Mouse (Mus musculus) forebrain, embryonic 13.5 days (tissue): ENCODE results near the gene Zbtb7a. TPM values are rescaled to one million over a fixed set of nuclear protein-coding genes. Genes with fewer than 3 reads are reported as not detected.
"Not testable (repeated sequence)": the region's sequence is repeated elsewhere in the genome, so short reads cannot be mapped to it uniquely, and the experiment has no call there.

ENCODE experiments used
- ATAC-seq: fragments of 200-750 bp; cut with Nextera tagmentation; 2 replicates; pipeline ENCODE4 v1.8.0; 2017
- H3K27ac ChIP-seq: fragments of 300-500 bp; sonication (generic); 2 replicates; pipeline ENCODE4 v1.5.1; 2015; ENCODE audit warnings: inconsistent platforms, mild to moderate bottlenecking, moderate library complexity
- H3K27me3 ChIP-seq: fragments of 300-500 bp; sonication (generic); 2 replicates; pipeline ENCODE4 v1.6.1; 2015; ENCODE audit warnings: mild to moderate bottlenecking, inconsistent platforms
- H3K36me3 ChIP-seq: fragments of 300-500 bp; sonication (generic); 2 replicates; pipeline ENCODE4 v1.6.1; 2015; ENCODE audit warnings: mild to moderate bottlenecking, inconsistent platforms; ENCODE audit not compliant: poor library complexity, severe bottlenecking
- H3K4me1 ChIP-seq: fragments of 300-500 bp; sonication (generic); 2 replicates; pipeline ENCODE4 v1.6.1; 2015; ENCODE audit warnings: inconsistent platforms
- H3K4me2 ChIP-seq: fragments of 300-500 bp; sonication (generic); 2 replicates; pipeline ENCODE4 v1.6.1; 2015; ENCODE audit warnings: inconsistent platforms, mild to moderate bottlenecking, moderate library complexity
- H3K4me3 ChIP-seq: fragments of 300-500 bp; sonication (generic); 2 replicates; pipeline ENCODE4 v1.5.1; 2015; ENCODE audit warnings: mild to moderate bottlenecking, inconsistent platforms
- H3K9ac ChIP-seq: fragments of 300-500 bp; sonication (generic); 2 replicates; pipeline ENCODE4 v1.6.1; 2015; ENCODE audit warnings: mild to moderate bottlenecking, inconsistent platforms
- H3K9me3 ChIP-seq: fragments of 300-500 bp; sonication (generic); replicated peaks from 2 replicates; pipeline ENCODE4 v1.6.1; 2016; ENCODE audit warnings: inconsistent platforms
- WGBS: fragments of 180-500 bp; shearing (Covaris S2); methylation state at CpG from one replicate; pipeline ENCODE4 v1.1.7; 2015; 5-methylcytosine and 5-hydroxymethylcytosine counted together
- polyA plus RNA-seq: library from polyadenylated mRNA; unstranded; fragments of >200 nt; fragmentation: Nextera tagmentation; extraction: Ambion mirVana; gene quantifications from 2 replicates; pipeline ENCODE4 v1.2.1, GENCODE M21; 2015

Zbtb7a gene
- polyA plus RNA-seq, 1 experiment from 2014 or later, result 10.4 TPM

DNA sequence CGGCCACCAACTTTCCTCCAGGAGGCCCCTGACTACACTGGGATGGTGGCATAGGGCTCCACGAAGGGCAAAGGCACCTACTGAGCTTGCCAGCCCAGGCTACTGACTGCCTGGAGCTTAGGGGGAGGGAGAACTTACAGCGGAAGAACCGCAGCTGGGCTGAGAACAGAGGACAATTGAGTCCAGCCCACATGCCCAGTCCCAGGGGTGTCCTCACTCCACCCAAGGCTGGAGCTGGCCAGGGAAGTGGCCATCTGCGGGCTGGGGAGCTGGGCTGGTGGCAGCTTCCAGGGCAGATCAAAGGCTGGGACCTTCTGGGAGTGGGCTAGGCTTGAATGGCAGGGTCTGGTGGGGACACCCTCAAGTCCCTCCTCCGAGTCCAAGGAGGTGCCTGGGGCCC, 19.7 kb downstream of the Zbtb7a start:
- Histone ChIP-seq H3K27me3 (no peaks in the 10 kb centered on the region), H3K36me3 (peaks cover 83% of the 10 kb centered on the region), H3K9ac (no peak overlapping the region), H3K4me2 (no peak overlapping the region), H3K4me1 (no peaks in the 10 kb centered on the region), H3K4me3 (no peak overlapping the region), H3K27ac (no peak overlapping the region), H3K9me3 (no peaks in the 10 kb centered on the region)
- ATAC-seq, result no peak
- 87% methylated on average over 6 of the region's 6 CpGs for WGBS

- Histone ChIP-seq H3K4me1 (peaks cover 11% of the 10 kb centered on the region), H3K36me3 (peaks cover 81% of the 10 kb centered on the region), H3K4me2 (no peak overlapping the region), H3K27me3 (no peaks in the 10 kb centered on the region), H3K9me3 (no peaks in the 10 kb centered on the region), H3K4me3 (no peak overlapping the region), H3K9ac (no peak overlapping the region), H3K27ac (no peak overlapping the region)
- 90% methylated on average over 8 of the region's 8 CpGs for WGBS
- ATAC-seq, result no peak
These were observed 26.7 kb downstream of the Zbtb7a start for GRCm38 (mm10) chr10:81161602-81162317.

GRCm38 (mm10) chr10:81162318-81162652, 27.3 kb downstream of the Zbtb7a start:
- H3K9me3 ChIP-seq, result no peaks in the 10 kb centered on the region
- H3K9ac ChIP-seq, result no peak overlapping the region
- no peak overlapping the region for H3K27ac ChIP-seq
- H3K4me3 ChIP-seq, result no peak overlapping the region
- H3K4me2 ChIP-seq, result no peak overlapping the region
- peaks cover 76% of the 10 kb centered on the region for H3K36me3 ChIP-seq
- WGBS, result 74% methylated on average over 2 of the region's 2 CpGs
- peaks cover 15% of the 10 kb centered on the region for H3K4me1 ChIP-seq
- ATAC-seq, result no peak
- no peaks in the 10 kb centered on the region for H3K27me3 ChIP-seq

GRCm38 (mm10) chr10:81165118-81165517, 30.1 kb downstream of the Zbtb7a start:
- no peaks in the 10 kb centered on the region for H3K27me3 ChIP-seq
- 89% methylated on average over 8 of the region's 8 CpGs for WGBS
- H3K9ac ChIP-seq, result no peak overlapping the region
- no peak for ATAC-seq
- no peak overlapping the region for H3K4me2 ChIP-seq
- no peaks in the 10 kb centered on the region for H3K9me3 ChIP-seq
- peaks cover 29% of the 10 kb centered on the region for H3K4me1 ChIP-seq
- H3K27ac ChIP-seq, result no peak overlapping the region
- no peak overlapping the region for H3K4me3 ChIP-seq
- peaks cover 50% of the 10 kb centered on the region for H3K36me3 ChIP-seq

DNA sequence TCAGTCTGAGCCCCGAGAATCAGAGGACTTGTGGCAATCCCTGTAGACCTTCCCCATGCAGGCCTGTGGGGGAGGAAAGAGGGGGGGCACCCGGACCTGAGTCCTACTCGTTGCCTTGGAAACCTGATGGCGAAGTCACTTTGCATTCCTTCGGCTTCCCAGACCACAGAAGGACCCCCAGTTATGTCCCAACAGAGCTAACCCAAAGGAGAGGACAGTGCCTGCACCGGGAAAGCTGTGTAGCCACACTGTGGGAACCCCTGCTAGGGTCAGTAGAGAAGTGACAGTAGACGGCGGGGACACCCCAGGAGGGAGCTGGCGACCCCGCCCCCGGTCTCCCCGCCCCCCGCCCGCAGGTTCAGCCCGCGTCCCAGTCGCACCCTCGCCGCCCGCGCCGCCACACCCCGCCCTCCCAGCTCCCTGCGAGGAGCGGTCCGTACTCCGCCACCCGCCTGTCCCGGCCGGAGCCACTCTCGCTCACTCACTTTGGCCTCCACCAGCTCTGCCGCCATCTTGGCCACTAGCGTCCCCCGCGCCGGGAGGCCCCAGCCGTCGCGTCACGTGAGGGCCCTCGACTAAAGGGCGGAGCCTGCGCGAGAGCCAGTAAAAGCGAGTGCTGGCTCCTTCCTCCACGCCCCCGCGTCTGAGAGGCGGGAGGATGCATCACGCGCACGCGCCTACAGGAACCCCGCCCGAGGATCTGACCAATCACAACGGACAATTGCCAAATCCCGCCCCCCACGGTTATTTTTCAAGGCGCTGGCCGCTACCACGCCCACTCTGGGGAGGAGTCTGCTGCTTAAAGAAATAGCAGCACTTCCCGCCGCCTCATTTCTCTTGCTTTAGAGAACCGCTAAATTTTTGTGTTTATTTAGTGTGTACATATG, 32.4 kb downstream of the Zbtb7a start, which contains the start of gene Pias4:
Gene Pias4, minus strand, starts transcription at position 724 of the 887 bp plus-strand sequence.
- ATAC-seq, result peak; percentile 89
- H3K27me3 ChIP-seq, result no peaks in the 10 kb centered on the region
- H3K9ac ChIP-seq, result peak within 1 kb of the TSS; percentile 78
- peak within 1 kb of the TSS; percentile 75 for H3K27ac ChIP-seq
- H3K4me2 ChIP-seq, result peak within 1 kb of the TSS; percentile 90
- H3K36me3 ChIP-seq, result peaks cover 27% of the 10 kb centered on the region
- H3K4me1 ChIP-seq, result peaks cover 29% of the 10 kb centered on the region
- peak within 1 kb of the TSS; percentile 67 for H3K4me3 ChIP-seq
- no peaks in the 10 kb centered on the region for H3K9me3 ChIP-seq
- WGBS, result 1% methylated on average over 48 of the region's 64 CpGs

- peak overlapping the region; percentile 90 for H3K4me2 ChIP-seq
- peaks cover 21% of the 10 kb centered on the region for H3K36me3 ChIP-seq
- ATAC-seq, result peak; percentile 70
- H3K4me1 ChIP-seq, result peaks cover 29% of the 10 kb centered on the region
- peak overlapping the region; percentile 64 for H3K9ac ChIP-seq
- peak overlapping the region; percentile 67 for H3K4me3 ChIP-seq
- H3K27ac ChIP-seq, result peak overlapping the region; percentile 75
- no peaks in the 10 kb centered on the region for H3K27me3 ChIP-seq
- no peaks in the 10 kb centered on the region for H3K9me3 ChIP-seq
- 10% methylated on average over 5 of the region's 5 CpGs for WGBS
These were observed 33.0 kb downstream of the Zbtb7a start for GRCm38 (mm10) chr10:81168087-81168431.

DNA sequence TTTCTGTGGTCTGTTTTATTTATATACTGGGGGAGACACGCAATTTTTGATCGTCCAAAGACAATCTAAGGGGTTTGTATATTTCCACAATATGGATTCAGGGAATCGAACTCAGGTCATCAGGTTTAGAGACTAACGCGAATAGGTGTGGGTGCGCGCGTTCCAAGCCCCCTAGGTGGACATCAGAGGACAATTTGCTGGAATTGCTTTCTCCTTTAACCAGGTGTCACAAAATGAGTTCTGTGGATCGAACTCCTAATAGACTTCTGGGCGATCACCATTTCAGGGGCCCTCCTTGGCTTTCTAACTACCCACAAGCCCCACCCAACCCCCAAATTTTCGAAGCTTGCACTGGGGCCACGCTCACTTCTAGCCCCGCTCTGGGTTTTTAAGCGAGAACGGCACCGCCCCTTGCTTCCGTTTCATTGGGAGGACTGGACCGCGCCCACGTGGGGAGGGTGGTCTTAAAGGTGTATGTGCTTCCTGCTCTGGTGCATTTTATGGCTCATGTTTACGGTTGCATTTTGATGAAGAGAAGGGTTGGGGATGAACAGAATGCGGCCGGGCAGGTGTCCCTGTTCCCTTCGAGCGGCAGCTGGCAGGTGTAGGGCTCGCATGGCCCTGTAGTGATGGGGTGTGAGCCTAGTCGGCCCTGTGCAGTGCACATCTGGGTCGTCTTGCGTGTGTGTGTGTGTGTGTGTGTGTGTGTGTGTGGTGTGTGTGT, 33.7 kb downstream of the Zbtb7a start:
- ATAC-seq, result peak; percentile 46
- 3% methylated on average over 29 of the region's 29 CpGs for WGBS
- H3K4me1 ChIP-seq, result peaks cover 34% of the 10 kb centered on the region

GRCm38 (mm10) chr10:81169411-81169900, 34.4 kb downstream of the Zbtb7a start:
- not testable (repeated sequence) for H3K9ac ChIP-seq, ATAC-seq, H3K4me2 ChIP-seq, H3K27ac ChIP-seq, H3K9me3 ChIP-seq, H3K27me3 ChIP-seq, H3K4me3 ChIP-seq
- peaks cover 42% of the 10 kb centered on the region for H3K4me1 ChIP-seq
- peaks cover 10% of the 10 kb centered on the region; the same call in 1 of the 2 replicates for H3K36me3 ChIP-seq
- 48% methylated on average over 6 of the region's 14 CpGs for WGBS

More for the DNA sequence above, 33.7 kb downstream of the Zbtb7a start:
- Histone ChIP-seq H3K36me3 (peaks cover 15% of the 10 kb centered on the region), H3K27me3 (no peaks in the 10 kb centered on the region), H3K9ac (peak overlapping the region; percentile 64), H3K27ac (peak overlapping the region; percentile 75), H3K4me2 (peak overlapping the region; percentile 90), H3K9me3 (no peaks in the 10 kb centered on the region), H3K4me3 (peak overlapping the region; percentile 67)

GRCm38 (mm10) chr10:81173132-81173531, 38.1 kb downstream of the Zbtb7a start:
- Histone ChIP-seq H3K9me3 (no peaks in the 10 kb centered on the region), H3K4me1 (peaks cover 49% of the 10 kb centered on the region), H3K4me3 (peak overlapping the region; percentile 22), H3K4me2 (peak overlapping the region; percentile 52), H3K27ac (peak overlapping the region; percentile 93), H3K27me3 (no peaks in the 10 kb centered on the region), H3K9ac (peak overlapping the region; percentile 58), H3K36me3 (peaks cover 9% of the 10 kb centered on the region)
- ATAC-seq, result peak; percentile 30
- WGBS, result 3% methylated on average over 21 of the region's 21 CpGs

DNA sequence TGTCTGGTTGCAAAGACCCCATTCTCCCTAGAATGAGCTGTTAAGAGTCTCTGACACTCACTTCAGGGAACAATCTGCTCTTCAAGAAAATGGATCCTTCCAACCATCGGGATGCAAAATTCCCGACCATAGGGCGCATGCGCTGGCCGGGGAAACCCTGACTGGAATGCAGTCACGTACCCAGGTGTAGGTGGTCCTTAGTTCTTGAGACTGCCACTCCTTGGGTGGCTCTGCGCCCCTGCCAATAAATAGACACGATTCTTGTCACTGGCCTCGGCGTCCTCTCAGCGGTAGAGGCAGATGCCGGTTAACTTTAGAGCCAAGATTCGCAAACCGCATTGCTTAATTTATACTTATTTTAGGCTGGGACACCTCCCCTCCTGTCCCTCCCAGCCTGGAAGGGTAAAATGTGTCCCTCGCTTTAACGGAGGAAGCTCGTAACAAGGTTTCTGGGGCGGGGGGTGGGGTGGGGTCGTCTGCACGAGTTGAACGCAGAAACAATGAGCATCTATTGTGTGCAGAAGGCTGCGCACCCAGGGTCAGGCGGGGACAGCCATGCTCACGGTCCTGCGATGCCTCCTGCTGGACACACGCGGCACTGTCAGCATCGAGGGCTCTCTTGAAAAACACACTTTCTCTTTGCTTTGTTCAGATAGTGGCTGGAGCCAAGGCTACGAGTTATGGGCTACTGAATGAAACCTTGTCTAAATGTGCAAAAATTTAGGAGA, 39.8 kb downstream of the Zbtb7a start:
- peak overlapping the region; percentile 37 for H3K4me3 ChIP-seq
- peak; percentile 63 for ATAC-seq
- WGBS, result 1% methylated on average over 29 of the region's 29 CpGs
- H3K9me3 ChIP-seq, result no peaks in the 10 kb centered on the region
- peak overlapping the region; percentile 59 for H3K9ac ChIP-seq
- peaks cover 52% of the 10 kb centered on the region for H3K4me1 ChIP-seq
- peak overlapping the region; percentile 93 for H3K27ac ChIP-seq
- H3K36me3 ChIP-seq, result peaks cover 25% of the 10 kb centered on the region
- H3K27me3 ChIP-seq, result no peaks in the 10 kb centered on the region
- peak overlapping the region; percentile 68 for H3K4me2 ChIP-seq

GRCm38 (mm10) chr10:81175345-81175701, 40.3 kb downstream of the Zbtb7a start:
- peak overlapping the region; percentile 98 for H3K4me2 ChIP-seq
- H3K4me3 ChIP-seq, result peak overlapping the region; percentile 37
- H3K27me3 ChIP-seq, ATAC-seq, H3K9me3 ChIP-seq: not testable (repeated sequence)
- peak overlapping the region; percentile 93 for H3K27ac ChIP-seq
- H3K9ac ChIP-seq, result peak overlapping the region; percentile 59
- peaks cover 52% of the 10 kb centered on the region for H3K4me1 ChIP-seq
- WGBS, result 14% methylated on average over 4 of the region's 4 CpGs
- H3K36me3 ChIP-seq, result peaks cover 31% of the 10 kb centered on the region
